Mouse (Mus musculus) kidney, adult 18-20 months (tissue): ENCODE measurements at regions not wholly inside any gene's neighbourhood (a gene's known extent, or its start where the extent isn't known, plus 50 kb on each side); places are given as distances from the start of the nearest gene placed in this dataset.

Experiments used
- DNase-seq: peaks from one replicate; pipeline ENCODE4 v3.0.0; 2021

DNA sequence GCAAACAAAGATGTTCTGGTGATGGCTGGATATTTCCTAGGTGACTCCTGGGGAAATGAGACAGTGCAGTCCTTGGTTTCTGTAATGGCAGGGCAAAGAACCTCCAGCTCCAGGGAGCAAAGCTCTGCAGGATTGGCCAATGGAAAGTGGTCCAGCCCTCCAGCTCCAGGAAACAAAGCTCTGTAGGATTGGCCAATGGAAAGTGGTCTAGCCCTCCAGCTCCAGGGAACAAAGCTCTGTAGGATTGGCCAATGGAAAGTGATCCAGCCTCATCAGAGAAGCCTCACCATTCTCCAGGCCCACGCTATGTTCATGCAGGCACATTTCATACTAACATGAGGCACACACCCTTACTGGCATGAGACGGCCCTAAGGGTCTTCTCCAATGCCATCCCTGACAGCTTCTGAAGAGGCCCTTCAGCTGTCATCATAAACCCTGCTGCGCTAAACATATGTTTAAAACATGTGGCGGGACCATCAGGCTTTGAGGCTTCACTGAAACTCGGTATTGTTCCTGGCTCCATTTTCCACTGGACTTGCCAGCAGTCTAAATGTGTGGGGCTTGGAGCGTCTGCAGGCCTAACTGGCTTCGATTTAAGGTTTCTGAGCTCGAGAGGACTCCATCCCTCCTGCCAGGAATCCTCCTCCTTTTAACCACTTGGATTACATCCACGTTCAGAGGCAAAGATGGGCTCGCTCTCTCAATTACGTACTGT is 175.3 kb upstream of the Ccdc54 start:
- DNase-seq, result no peak

- DNase-seq, result no peak
Observed at GRCm38 (mm10) chr16:50762096-50762495, 171.1 kb upstream of the Ccdc54 start.

DNA sequence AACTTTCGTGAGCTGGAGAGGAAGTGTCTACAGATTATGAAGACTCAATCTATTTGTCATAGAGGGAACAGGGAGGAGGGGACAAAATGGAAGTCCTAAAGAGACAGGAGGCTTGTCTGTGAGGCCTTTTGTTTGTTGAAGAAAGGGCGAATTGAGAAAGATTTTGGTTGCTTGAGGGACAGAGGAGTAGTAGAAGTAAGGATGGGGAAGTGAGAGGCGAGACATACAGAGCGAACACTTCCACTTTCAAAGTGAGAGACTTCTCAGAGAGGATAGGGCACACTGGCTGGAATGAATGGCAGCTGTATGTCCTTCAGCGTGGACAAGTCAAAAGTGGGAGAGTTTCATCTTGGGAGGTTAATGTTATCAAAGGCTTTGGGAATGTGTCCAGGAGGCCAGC is 169.0 kb upstream of the Ccdc54 start:
- DNase-seq, result no peak

- DNase-seq, result peak; percentile 39
Observed at GRCm38 (mm10) chr16:50756696-50757095, 165.7 kb upstream of the Ccdc54 start.

DNA sequence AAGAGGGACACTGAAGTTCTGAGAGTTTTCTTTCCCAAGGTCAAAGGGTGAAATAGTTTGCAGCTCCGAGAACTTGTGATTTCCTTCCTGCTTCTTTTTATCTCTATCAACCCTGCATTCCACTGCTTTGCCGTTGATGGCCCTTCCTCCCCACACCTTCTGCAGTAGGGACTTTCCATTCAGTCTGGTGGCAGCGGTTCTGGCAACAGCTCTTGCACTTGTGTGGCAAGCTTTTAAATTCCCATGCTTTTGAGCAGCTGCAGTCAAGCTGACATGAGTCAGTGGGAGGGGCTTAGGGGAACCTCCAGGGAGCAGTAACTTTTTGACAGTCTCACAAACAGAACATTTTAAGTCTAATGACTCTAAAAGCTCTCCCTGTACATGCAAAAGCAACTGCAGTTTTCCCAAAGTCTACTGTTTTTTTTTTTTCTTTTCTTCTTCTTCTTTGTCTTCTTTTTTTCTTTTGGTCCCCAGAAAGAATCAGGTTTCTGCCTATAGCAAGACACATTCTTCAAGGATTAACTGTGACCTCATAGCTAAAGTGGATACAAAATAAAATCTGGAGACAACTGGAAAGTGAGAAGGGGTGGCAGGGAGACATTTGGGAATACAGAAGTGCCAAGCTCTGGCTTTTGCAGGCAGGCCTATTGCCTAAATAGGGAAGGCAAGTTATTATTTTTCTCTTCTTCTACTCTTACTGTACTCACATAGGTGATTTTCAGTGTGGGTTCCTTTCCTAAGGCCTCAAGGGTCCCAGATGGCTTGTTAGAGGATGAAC is 162.8 kb upstream of the Ccdc54 start:
- peak; percentile 59 for DNase-seq

DNA sequence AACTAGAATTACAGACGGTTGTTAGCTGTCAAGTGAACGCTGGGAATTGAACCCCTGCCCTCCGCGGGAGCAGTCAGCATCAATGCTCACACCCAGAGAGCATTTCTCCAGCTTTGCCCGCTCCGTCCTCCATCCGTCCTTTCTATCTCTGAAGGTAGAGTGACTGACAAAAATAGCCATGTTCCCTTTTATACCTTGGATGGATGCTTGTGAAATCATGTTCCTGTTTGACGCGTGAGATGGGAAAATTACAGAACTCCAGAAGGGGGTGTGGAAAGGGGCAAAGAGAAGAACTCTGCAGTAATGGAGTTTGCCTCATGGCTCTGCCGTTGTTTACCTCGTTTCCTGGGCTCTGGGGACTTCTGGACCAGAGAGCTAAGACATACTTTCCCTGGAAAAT is 162.1 kb upstream of the Ccdc54 start:
- DNase-seq, result no peak

GRCm38 (mm10) chr16:50752277-50752600 is 161.3 kb upstream of the Ccdc54 start:
- peak; percentile 47 for DNase-seq

DNA sequence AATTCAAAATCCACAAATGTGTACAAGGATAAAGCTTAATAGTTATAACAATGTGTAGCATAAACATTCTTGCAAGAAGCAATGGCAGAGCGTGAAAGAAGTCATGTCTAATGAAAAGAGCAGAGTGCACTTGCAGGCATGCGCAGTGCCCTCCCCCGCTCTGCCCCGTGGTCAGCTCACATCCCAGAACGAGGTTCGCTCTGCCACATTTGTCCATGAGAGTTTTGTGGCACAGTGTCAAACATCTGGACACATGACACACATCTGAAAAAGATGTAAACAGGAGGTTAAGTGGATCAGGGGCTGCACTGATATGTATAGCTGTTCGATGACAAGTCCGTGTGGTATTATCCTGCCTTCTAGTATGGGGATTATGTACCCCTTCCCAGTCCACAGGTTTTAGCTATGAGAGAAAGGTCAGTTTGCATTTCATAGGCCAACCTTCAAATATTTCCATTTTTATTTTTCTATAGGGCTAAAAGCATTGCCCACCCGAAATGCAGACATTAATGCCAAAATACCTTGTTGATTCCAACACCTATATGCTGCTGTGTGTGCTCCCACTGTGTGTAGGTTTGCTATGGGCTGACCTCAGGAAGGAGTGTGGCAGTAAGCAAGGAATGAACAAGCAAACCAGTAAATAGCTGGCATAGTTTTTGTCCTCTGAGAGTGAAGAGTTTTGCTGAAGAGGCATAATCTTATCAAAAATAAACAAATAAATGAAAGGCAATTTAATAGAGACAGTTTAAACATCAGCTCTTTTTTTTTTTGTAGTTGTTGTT is 160.7 kb upstream of the Ccdc54 start:
- DNase-seq, result no peak

DNA sequence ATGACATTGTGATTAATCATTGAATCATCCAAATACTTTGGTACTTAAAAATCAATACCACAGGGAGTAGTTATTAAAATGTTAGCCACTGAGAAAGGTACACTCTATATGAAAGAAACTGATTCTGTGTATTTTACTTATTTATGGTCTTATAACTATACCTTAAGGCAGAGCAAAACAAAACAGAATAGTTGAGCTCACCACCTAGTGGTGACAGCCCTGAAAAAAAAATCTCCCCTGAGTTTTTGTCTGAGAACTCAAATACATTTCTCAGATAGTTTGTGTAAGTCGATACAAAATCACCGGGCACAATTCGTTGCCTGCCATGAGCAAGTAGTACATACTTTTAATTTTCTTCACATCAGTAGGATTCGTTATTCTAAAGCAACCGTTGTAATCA is 156.7 kb upstream of the Ccdc54 start:
- no peak for DNase-seq

- DNase-seq, result no peak
Observed at GRCm38 (mm10) chr16:50745723-50746122, 154.8 kb upstream of the Ccdc54 start.

DNA sequence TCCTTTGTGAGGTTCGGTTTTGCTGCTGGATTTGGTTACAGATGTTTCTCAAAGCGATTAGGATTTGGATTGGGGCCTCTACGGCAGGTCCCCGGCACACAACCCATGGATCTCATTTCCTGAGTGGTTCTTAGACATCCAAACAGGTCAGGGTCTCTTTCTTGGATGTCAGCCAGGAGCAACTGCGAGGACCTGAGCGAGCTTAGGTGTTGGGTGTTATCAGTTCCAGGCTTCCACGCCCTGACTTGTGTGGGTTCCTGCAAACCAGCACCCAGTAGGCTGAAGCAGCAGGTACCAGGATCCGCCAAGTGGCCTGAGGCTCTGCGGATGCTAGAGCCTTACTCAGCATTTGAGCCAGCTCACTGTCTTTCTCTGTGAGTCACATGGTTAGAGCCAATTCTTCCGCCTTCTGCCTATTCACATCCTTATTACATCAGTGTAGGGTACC is 146.5 kb upstream of the Ccdc54 start:
- DNase-seq, result peak; percentile 38

GRCm38 (mm10) chr16:50736151-50737047 is 145.4 kb upstream of the Ccdc54 start:
- DNase-seq, result peak; percentile 85

- no peak for DNase-seq
Observed at GRCm38 (mm10) chr16:50733359-50733758, 142.4 kb upstream of the Ccdc54 start.

GRCm38 (mm10) chr16:50732082-50733006 is 141.4 kb upstream of the Ccdc54 start:
- DNase-seq, result peak; percentile 94

GRCm38 (mm10) chr16:50729341-50729740 is 138.4 kb upstream of the Ccdc54 start:
- DNase-seq, result no peak

- DNase-seq, result no peak
Observed at GRCm38 (mm10) chr16:50723144-50723543, 132.2 kb upstream of the Ccdc54 start.

DNA sequence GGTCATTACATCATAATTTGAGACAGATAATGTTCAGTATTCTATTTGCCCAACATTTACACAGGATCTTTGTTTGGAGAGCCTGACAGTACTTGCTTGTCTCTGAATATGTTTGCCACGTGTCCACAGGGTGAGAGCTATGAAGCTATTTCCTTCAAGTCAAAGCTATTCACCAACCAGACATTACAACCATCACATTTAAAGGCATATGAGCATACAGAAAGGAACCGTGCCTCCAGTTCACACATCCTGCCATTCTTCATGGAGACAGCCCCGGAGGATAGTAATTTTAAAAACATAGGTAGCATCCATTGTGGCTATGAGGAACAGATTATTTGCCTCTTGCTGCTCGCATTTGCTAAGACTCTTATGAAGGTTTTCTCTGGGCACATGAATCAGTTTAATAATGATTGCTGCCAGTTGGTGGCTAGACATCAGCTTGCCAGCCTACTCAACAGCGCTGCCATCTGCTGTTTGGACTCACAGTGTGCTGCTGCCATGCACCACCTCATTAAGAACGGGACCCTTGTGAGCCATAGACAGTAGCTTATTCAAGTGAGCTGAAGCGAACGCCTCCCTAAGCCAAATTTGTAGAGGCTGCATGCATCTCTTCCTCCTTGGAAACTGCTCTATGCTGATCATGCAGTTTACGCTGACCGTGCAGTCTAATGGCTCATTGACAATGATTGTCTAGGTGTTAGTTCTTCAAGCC is 126.5 kb upstream of the Ccdc54 start:
- no peak for DNase-seq

GRCm38 (mm10) chr16:50709727-50710126 is 118.8 kb upstream of the Ccdc54 start:
- DNase-seq, result no peak

DNA sequence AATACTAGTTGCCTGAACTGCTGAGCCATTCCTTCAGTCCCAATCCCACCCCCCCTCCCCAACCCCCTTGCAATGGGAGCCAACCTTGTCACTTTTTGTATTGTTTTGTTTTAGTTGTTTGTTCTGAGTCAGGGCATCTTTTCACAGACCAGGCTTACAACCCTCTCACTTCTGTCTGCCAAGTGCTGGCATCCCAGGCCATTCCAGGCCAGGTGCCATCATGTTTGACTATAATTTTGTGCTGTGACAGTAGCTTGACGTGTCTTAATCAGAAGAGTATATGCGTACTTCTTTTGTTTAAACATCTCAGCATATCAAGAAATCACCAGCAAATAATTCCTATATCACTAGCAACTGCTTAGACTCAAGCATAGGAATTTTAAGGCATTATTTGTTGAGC is 117.0 kb upstream of the Ccdc54 start:
- no peak for DNase-seq

GRCm38 (mm10) chr16:50705921-50706320 is 115.0 kb upstream of the Ccdc54 start:
- no peak for DNase-seq
